Mouse (Mus musculus): ENCODE measurements around the gene Krtap31-2.

The Krtap31-2 gene

GRCm38 (mm10) chr11:99935991-99936390 lies at the start of gene Krtap31-2:
Gene Krtap31-2 (plus strand): TSS chr11:99936291.
- in situ Hi-C loops (cut with MboI; ENCODE audit: unreplicated experiment in 2 of 2) = no loop called here

DNA sequence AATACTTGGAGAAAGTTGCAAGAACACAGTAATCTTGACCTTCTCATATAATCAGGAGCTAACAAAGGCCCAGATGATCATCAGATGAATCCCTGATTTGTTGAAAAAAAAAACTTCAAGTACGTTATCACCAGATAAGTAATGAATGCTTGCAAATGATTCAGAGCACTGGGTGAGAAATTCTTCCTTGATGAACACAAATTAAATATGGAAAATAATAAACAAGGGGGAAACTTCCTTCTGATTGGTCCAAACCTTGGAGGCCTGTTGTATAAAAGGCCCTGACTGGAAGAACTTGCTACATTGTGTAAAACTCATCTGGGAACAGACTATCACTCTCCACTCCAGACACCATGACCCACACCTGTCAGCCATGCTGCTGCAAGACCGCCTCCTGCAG lies 28.5 kb upstream of the Krtap31-2 start, which contains the start of gene Krtap31-1:
TSS of gene Krtap31-1 (plus strand) at position 301 of the 400 bp plus-strand sequence.
- in situ Hi-C loops (cut with MboI; ENCODE audit: unreplicated experiment in 2 of 2) = no loop called here

DNA sequence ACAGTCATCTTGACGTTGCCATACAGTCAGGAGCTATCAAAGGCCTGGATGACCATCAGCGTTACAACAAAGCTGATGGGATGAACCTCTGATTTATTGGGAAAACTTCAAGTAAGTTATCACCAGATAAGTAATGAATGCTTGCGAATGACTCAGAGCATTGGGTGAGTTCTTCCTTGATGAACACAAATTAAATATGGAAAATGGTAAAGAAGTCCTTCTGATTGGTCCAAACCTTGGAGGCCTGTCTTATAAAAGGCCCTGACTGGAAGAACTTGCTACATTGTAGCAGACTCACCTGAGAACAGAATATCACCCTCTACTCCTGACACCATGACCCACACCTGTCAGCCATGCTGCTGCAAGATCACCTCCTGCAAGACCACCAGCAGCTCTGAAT lies 21.6 kb upstream of the Krtap31-2 start, which contains the start of gene Gm11565:
TSS of gene Gm11565 (plus strand) at position 301 of the 400 bp plus-strand sequence.
- in situ Hi-C loops (cut with MboI; ENCODE audit: unreplicated experiment in 2 of 2) = no loop called here

GRCm38 (mm10) chr11:99937751-99938264 lies 1.7 kb downstream of the Krtap31-2 start:
- in situ Hi-C loops (cut with MboI; ENCODE audit: unreplicated experiment in 2 of 2) = no loop called here

GRCm38 (mm10) chr11:99948175-99948574 lies 12.1 kb downstream of the Krtap31-2 start, which contains the start of gene Krtap9-5:
Gene Krtap9-5 (plus strand): TSS chr11:99948475.
- in situ Hi-C loops (cut with MboI; ENCODE audit: unreplicated experiment in 2 of 2) = no loop called here

DNA sequence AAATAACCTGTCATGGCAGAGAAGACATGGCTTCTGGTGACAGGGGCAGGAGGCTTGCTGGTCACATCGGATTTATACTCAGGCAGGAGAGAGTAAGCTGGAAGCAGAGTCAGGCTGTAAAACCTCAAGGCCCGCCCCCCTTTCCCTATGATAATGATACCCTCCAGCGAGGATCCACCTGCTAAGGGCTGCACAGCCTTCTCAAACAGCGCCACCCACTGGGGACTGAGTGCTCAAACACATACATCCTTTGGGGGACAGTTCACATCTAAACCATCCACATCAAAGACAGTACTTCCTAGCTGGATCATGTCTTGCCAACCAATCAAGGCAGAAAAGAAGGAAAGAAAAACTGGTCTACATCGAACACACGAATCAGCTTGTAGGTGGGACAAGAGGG lies 28.1 kb downstream of the Krtap31-2 start:
- in situ Hi-C loops (cut with MboI; ENCODE audit: unreplicated experiment in 2 of 2) = no loop called here

DNA sequence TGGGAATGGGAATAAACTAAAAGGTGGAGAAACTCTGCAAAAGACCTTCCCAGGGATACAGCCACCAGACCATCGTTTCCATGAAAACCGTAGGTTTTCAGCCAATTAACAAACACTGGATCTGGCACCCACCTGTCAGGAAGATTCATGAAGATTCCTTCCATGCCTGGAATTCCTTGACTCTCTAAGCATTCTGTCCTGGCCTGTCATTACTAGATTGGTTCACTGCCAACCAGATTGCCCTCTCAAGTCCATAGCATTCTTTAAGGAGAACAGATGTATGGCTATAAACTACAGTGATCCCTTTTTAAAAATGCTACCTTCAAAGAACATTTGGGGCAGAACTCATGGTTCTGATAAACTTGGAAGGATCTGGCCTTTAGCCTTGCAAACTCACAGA lies 29.9 kb downstream of the Krtap31-2 start:
- in situ Hi-C loops (cut with MboI; ENCODE audit: unreplicated experiment in 2 of 2) = no loop called here

- in situ Hi-C loops (cut with MboI; ENCODE audit: unreplicated experiment in 2 of 2) = no loop called here
Measured at GRCm38 (mm10) chr11:99978953-99979352, 42.9 kb downstream of the Krtap31-2 start, which contains the start of gene Krtap29-1. Gene Krtap29-1 (minus strand): TSS chr11:99979053.

DNA sequence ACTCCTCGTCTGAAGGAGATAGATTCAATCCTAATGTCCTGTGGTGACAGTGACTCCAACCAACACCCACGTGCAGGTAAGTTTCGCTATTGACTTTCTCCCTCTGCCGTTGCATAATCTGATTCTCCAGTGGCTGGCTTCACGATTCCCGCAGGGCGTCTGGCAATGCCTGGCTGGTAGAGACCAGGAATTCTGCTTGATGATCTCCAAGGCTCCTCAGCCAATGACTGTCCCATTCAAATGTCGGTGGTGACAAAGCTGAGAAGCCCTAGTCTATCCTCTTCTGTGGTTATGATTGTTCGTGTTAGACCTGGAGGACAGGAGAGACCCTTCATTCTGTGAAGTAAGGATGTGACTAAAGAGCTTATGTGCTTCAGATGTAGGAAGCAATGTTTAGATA lies 46.6 kb downstream of the Krtap31-2 start:
- in situ Hi-C loops (cut with MboI; ENCODE audit: unreplicated experiment in 2 of 2) = no loop called here

GRCm38 (mm10) chr11:99983442-99983841 lies 47.4 kb downstream of the Krtap31-2 start:
- in situ Hi-C loops (cut with MboI; ENCODE audit: unreplicated experiment in 2 of 2) = no loop called here

DNA sequence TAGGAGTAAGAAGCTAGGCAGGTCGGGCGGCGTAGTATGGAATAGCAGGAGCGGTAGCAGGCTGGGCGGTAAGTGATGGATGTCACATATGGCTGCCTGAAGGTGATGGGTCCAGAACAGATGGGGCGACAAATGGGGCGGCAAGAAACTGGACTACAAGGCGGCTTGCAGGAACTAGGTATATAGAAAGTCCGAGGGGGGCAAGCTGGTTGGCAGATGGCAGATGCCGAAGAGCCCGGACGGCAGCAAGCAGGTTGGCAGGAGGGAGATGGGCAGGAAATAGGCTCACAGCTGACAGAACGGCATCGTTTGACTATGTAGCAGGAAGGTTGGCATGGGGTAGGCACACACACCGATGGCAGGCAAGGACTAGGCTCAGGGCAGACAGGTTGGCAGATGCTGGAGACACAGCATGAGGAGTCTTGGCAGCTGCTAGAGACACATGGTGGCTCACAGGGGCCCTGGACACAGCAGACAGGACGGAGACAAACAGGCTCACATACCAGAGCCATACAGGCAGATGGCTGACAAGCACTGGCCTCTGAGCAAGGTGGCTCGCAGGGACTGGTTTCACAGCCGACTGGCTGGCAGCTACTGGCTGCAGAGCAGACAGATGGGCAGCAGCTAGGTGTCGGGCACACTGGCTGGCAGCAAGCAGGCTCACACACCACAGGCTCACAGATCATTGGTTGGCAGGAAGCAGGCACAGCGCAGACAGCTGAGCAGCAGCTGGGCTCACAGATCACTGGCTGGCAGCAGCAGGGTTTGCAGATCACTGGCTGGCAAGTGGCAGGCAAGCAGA lies 49.4 kb downstream of the Krtap31-2 start:
- in situ Hi-C loops (cut with MboI; ENCODE audit: unreplicated experiment in 2 of 2) = no loop called here

DNA sequence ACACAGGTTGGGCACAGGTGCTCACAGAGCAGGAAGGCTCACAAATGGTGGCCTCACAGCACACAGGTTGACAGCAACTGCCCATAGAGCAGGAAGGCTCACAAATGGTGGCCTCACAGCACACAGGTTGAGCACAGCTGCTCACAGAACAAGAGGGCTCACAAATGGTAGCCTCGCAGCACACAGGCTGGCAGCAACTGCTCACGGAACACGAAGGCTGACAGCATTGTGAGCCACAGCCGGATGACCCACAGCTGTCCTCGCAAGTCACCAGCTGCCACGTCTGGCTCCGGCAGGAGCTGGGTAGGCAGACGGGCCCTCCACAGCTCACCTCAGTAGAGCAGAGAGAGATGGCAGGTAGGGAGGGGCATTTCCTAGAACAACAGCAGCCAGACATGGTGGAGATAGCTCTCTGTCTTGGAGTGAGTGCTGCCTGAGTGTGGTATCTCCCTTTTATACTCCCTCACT lies 50.1 kb downstream of the Krtap31-2 start, which contains the start of gene Krtap16-1:
TSS of gene Krtap16-1 (minus strand) at position 418 of the 468 bp plus-strand sequence.
- in situ Hi-C loops (cut with MboI; ENCODE audit: unreplicated experiment in 2 of 2) = no loop called here

Measured in v-Abl transformed pro-B cells (cell line).